Mouse (Mus musculus): Measurements from ENCODE around the gene Gm21425. TPM values are rescaled to one million over a fixed set of nuclear protein-coding genes. Genes with fewer than 3 reads are reported as not detected.
"Not testable (repeated sequence)": the region's sequence is repeated elsewhere in the genome, so short reads cannot be mapped to it uniquely, and the experiment has no call there.

The Gm21425 gene
- total RNA-seq (2021), result not detected
- long read RNA-seq, experiment 1, result 0 reads
- long read RNA-seq, experiment 2, result 0 reads

GRCm38 (mm10) chrY:13161668-13162067 lies at the start of gene Gm21425:
Gene Gm21425, plus strand, starts transcription at chrY:13161968.
- not testable (repeated sequence) for DNase-seq (ENCODE audit: low spot score in 2 of 2)

- DNase-seq (ENCODE audit: low spot score in 2 of 2), result not testable (repeated sequence)
Measured at GRCm38 (mm10) chrY:13133392-13133791, 28.4 kb upstream of the Gm21425 start, which contains the start of gene Gm21891. Gene Gm21891, minus strand, starts transcription at chrY:13133492.

Other genes starting within 250 kb of the Gm21425 start
- gene Gm20807, start 119.1 kb upstream of the Gm21425 start, total RNA-seq (2021), result not detected
- not detected for gene Gm21891, start 28.5 kb upstream of the Gm21425 start, total RNA-seq (2021)
- gene Gm21828, start 62.0 kb downstream of the Gm21425 start, total RNA-seq (2021), result not detected
- gene Gm21440, start 90.4 kb downstream of the Gm21425 start, total RNA-seq (2021), result not detected
- not detected for gene Gm21454, start 90.5 kb downstream of the Gm21425 start, total RNA-seq (2021)
- gene Gm21725, start 187.1 kb downstream of the Gm21425 start, total RNA-seq (2021), result not detected

Measured in gastrocnemius, postnatal 4 days (tissue).